Mouse (Mus musculus) lung, embryonic 15.5 days (tissue): Measurements from ENCODE around the gene Nbas. TPM values are rescaled to one million over a fixed set of nuclear protein-coding genes. Genes with fewer than 3 reads are reported as not detected.

Source experiments
- ATAC-seq: fragments of 200-750 bp; cut with Nextera tagmentation; 2 replicates; pipeline ENCODE4 v1.8.0; 2017; ENCODE audit warnings: moderate number of reproducible peaks, borderline replicate concordance; ENCODE audit not compliant: low FRiP score, low TSS enrichment; ENCODE audit errors: extremely low read depth
- H3K27ac ChIP-seq: fragments of 300-500 bp; sonication (generic); 2 replicates; pipeline ENCODE4 v1.5.1; 2015; ENCODE audit warnings: moderate library complexity, mild to moderate bottlenecking, inconsistent platforms
- H3K27me3 ChIP-seq: fragments of 300-500 bp; sonication (generic); 2 replicates; pipeline ENCODE4 v1.6.1; 2015; ENCODE audit warnings: inconsistent platforms
- H3K36me3 ChIP-seq: fragments of 300-500 bp; sonication (generic); 2 replicates; pipeline ENCODE4 v1.6.1; 2015; ENCODE audit warnings: inconsistent platforms
- H3K4me1 ChIP-seq: fragments of 300-500 bp; sonication (generic); 2 replicates; pipeline ENCODE4 v1.6.1; 2015; ENCODE audit warnings: inconsistent platforms
- H3K4me2 ChIP-seq: fragments of 300-500 bp; sonication (generic); 2 replicates; pipeline ENCODE4 v1.6.1; 2015; ENCODE audit warnings: inconsistent platforms, mild to moderate bottlenecking, moderate library complexity
- H3K4me3 ChIP-seq: fragments of 300-500 bp; sonication (generic); 2 replicates; pipeline ENCODE4 v1.5.1; 2015; ENCODE audit warnings: mild to moderate bottlenecking, inconsistent platforms
- H3K9ac ChIP-seq: fragments of 300-500 bp; sonication (generic); 2 replicates; pipeline ENCODE4 v1.6.1; 2015; ENCODE audit warnings: inconsistent platforms
- H3K9me3 ChIP-seq: fragments of 300-500 bp; sonication (generic); 2 replicates; pipeline ENCODE4 v1.6.1; 2016; ENCODE audit warnings: inconsistent platforms
- WGBS: fragments of 180-500 bp; shearing (Covaris S2); methylation state at CpG from one replicate; pipeline ENCODE4 v1.1.7; 2015; 5-methylcytosine and 5-hydroxymethylcytosine counted together
- polyA plus RNA-seq: library from polyadenylated mRNA; unstranded; fragments of >200 nt; fragmentation: Nextera tagmentation; extraction: Ambion mirVana; gene quantifications from 2 replicates; pipeline ENCODE4 v1.2.1, GENCODE M21; 2015

Nbas gene
- polyA plus RNA-seq, 1 experiment from 2014 or later: 13.3 TPM

GRCm38 (mm10) chr12:13598545-13598944 is 329.6 kb downstream of the Nbas start:
- Histone ChIP-seq H3K27me3 (no peaks in the 10 kb centered on the region), H3K27ac (no peak overlapping the region), H3K9me3 (no peaks in the 10 kb centered on the region), H3K4me2 (no peak overlapping the region), H3K36me3 (no peaks in the 10 kb centered on the region), H3K9ac (no peak overlapping the region), H3K4me1 (no peaks in the 10 kb centered on the region), H3K4me3 (no peak overlapping the region)
- no peak for ATAC-seq
- 77% methylated on average over 4 of the region's 4 CpGs for WGBS

DNA sequence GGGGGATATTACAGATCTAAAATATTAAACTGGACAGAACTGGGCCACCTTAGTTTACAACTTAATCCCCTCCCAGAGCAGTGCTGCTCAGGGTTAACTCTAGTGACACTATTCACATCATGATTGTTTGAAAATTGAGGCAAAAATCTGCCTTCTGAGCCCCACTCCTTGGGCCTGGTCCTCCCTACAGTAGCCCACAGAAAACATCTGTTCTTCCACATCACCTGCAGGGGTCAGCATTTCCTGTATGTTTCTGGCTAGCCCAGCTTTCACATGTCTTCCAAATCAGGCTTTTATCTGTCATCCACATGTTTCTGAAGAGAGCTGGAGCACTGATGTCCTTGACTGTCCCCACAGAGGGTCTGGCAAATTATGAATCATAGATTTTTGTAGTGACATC is 333.5 kb downstream of the Nbas start:
- Histone ChIP-seq H3K4me3 (no peak overlapping the region), H3K9me3 (no peaks in the 10 kb centered on the region), H3K36me3 (no peaks in the 10 kb centered on the region), H3K27ac (no peak overlapping the region), H3K4me2 (no peak overlapping the region), H3K27me3 (no peaks in the 10 kb centered on the region), H3K4me1 (no peaks in the 10 kb centered on the region), H3K9ac (no peak overlapping the region)
- no peak for ATAC-seq

GRCm38 (mm10) chr12:13607021-13607420 is 338.1 kb downstream of the Nbas start:
- Histone ChIP-seq H3K4me1 (no peaks in the 10 kb centered on the region), H3K36me3 (no peaks in the 10 kb centered on the region), H3K27me3 (no peaks in the 10 kb centered on the region), H3K27ac (no peak overlapping the region), H3K9ac (no peak overlapping the region), H3K9me3 (no peaks in the 10 kb centered on the region), H3K4me3 (no peak overlapping the region), H3K4me2 (no peak overlapping the region)
- ATAC-seq: no peak
- 70% methylated on average over 2 of the region's 2 CpGs for WGBS

DNA sequence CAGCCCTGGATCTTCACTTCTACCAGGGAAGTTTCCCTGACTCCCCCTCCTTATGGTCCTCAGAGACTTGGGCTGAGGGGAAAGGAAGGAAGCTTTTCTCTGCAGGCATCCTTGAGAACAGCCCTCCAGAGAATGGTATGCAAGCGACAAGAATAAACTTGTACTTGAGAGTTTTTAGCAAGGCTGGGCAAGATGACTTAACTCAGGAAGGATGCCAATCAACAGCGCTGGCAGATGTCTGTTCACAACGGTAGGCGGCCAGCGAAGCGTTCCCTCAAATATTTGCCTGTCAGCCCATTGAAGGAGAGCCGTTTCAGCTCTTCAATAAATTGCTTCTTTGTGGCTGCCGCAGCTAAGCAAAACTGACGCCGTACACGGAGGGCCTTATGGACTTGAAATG is 340.1 kb downstream of the Nbas start:
- Histone ChIP-seq H3K4me1 (no peaks in the 10 kb centered on the region), H3K9me3 (no peaks in the 10 kb centered on the region), H3K36me3 (no peaks in the 10 kb centered on the region), H3K9ac (no peak overlapping the region), H3K4me3 (no peak overlapping the region), H3K4me2 (no peak overlapping the region), H3K27me3 (no peaks in the 10 kb centered on the region), H3K27ac (no peak overlapping the region)
- no peak for ATAC-seq
- 48% methylated on average over 11 of the region's 11 CpGs for WGBS

DNA sequence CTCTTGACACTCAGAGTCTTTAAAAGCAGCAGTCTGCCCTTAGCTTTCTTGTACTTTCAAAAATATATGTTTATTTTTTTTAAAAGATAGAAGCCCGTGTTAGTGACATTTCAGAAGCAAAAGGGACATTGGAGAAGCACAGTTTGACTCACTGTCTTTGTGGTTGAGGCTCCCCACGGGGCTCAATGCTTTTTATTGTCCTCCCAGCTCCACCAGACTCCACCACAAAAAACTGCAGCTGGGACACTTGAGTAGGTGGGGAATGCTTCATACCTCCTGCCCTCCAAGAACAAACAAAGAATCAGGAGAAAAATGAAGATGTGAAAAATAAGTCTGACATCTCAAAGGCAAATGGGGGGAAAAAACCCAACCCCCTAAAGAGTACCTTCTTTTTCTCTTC is 344.1 kb downstream of the Nbas start:
- Histone ChIP-seq H3K4me1 (no peaks in the 10 kb centered on the region), H3K9ac (no peak overlapping the region), H3K4me3 (no peak overlapping the region), H3K27ac (no peak overlapping the region), H3K4me2 (no peak overlapping the region), H3K27me3 (no peaks in the 10 kb centered on the region), H3K9me3 (no peaks in the 10 kb centered on the region), H3K36me3 (no peaks in the 10 kb centered on the region)
- ATAC-seq: no peak
- 6% methylated on average over 2 of the region's 2 CpGs for WGBS

- no peak for ATAC-seq
- no peak overlapping the region for H3K9ac ChIP-seq
- 85% methylated on average over 7 of the region's 7 CpGs for WGBS
- H3K4me2 ChIP-seq: no peak overlapping the region
- H3K27ac ChIP-seq: no peak overlapping the region
- H3K4me1 ChIP-seq: no peaks in the 10 kb centered on the region
- H3K36me3 ChIP-seq: no peaks in the 10 kb centered on the region
- H3K27me3 ChIP-seq: no peaks in the 10 kb centered on the region
- no peak overlapping the region for H3K4me3 ChIP-seq
- no peaks in the 10 kb centered on the region for H3K9me3 ChIP-seq
These were observed 346.7 kb downstream of the Nbas start for GRCm38 (mm10) chr12:13615661-13616060.

- no peaks in the 10 kb centered on the region for H3K9me3 ChIP-seq
- WGBS: 78% methylated on average over 15 of the region's 15 CpGs
These were observed 353.4 kb downstream of the Nbas start for GRCm38 (mm10) chr12:13622150-13622822.

DNA sequence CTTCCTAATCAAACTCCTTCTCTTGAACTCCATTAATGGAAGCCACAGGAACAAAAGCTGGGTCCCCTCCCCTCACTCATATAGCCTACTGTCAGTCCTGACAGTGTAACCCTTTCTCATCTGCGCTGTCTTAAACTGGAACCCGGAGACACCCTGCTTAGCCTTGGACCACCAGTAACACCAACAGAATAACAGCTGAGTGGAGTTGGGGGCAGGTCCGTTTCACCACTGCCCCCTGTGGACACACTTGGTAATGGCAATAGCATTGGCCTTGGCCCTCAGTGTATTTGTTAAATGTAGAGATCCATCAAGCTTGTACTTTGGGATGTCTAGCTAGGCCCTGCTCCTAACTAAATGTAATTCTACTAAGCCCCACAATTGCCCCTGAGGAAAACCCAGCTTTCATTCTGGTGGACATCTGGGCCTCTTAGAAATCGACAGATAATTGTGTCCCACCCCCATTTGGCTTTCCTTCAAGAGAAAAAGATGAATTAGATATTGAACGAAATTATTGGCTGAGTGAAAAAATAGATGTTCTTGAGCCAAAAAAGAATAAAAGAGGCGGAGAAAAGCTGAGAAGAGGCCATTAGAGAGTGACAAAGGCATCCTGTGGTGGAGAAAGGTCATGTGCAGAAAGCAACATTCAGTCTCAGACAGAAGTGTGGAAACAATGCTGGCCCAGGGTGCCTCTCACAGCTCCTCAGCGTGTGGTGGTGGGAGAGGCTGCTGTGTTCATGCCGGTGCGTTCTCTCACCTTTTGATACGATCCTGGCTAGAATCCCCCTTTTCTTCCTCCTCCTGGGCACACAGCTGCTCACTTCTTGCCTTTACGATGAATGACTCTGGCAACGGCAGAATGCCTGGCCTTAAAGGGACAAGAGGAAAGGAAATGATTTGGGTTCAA is 358.1 kb downstream of the Nbas start:
- 56% methylated on average over 12 of the region's 12 CpGs for WGBS
- ATAC-seq: no peak
- Histone ChIP-seq H3K27me3 (no peaks in the 10 kb centered on the region), H3K9me3 (no peaks in the 10 kb centered on the region), H3K4me1 (no peaks in the 10 kb centered on the region), H3K4me3 (no peak overlapping the region), H3K4me2 (no peak overlapping the region), H3K36me3 (no peaks in the 10 kb centered on the region), H3K9ac (no peak overlapping the region), H3K27ac (no peak overlapping the region)

More at GRCm38 (mm10) chr12:13622150-13622822, 353.4 kb downstream of the Nbas start:
- H3K9ac ChIP-seq: no peak overlapping the region
- no peak overlapping the region for H3K4me3 ChIP-seq
- H3K36me3 ChIP-seq: no peaks in the 10 kb centered on the region
- H3K4me1 ChIP-seq: no peaks in the 10 kb centered on the region
- no peak overlapping the region for H3K4me2 ChIP-seq
- no peak overlapping the region for H3K27ac ChIP-seq
- no peaks in the 10 kb centered on the region for H3K27me3 ChIP-seq
- ATAC-seq: no peak

Other genes starting within 250 kb of the Nbas start
- 141 and 142 TPM in 2 replicates for gene Ddx1, start 19.9 kb upstream of the Nbas start, polyA plus RNA-seq